Mouse (Mus musculus) skeletal muscle tissue, adult 2 months (tissue): ENCODE measurements around the gene Baz2b.

Experiments used
- DNase-seq: peaks from one replicate; pipeline ENCODE4 v3.0.0-alpha.2; 2012; ENCODE audit warnings: low read depth, low spot score

Gene Baz2b

DNA sequence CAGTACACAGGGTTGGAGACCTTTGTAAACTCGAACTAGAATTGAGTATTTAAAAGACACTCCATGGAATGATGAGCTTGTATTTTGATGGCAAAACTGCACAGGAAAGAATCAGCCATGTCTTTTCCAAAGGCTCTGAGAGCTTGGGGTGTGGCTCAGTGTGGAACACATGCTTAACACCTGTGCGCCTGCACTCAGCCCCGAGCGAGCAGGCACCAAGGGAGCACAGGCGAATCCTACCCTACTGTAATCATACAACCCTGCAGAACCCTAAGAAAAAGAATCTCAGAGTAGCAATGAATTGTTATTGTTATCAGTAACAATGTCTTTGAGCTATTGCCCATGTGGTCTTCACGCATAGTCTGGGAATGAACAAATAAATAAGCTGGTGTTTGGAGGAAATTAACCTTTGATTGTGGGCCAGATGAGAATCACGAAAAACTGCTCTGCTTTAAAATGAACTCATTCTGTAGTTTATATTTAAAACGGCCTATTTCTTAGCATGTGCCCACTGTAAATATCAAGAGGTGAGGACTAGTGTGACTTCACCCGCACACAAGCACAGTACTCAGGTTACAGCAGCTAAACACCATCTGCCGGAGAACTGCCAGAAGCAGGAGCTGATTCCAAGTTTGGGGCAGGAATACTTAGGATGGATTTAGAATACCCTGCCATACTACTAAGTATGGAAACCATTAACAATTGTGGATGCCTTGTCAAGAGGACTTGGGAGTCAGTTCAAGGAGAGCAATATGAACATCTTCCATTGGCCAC, 77.2 kb downstream of the Baz2b start:
- peak; percentile 40 for DNase-seq

DNA sequence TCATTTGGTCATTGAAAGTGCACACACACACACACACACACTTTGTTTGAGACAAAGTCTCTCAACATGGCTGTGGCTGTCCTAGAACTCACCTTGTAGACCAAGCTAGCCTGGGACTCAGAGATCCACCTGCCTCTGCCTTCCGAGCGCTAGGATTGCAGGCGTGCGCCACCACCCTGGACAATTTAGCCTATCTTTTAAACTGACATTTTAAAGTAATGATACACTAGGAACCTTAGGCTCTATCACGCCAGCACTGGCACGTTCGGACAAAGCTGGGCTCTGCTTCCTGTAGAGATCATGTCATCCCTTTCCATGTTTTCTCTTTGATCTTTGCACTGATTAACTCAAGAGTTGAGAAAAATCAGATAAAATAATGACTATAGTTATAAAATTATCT, 81.0 kb downstream of the Baz2b start:
- no peak for DNase-seq

DNA sequence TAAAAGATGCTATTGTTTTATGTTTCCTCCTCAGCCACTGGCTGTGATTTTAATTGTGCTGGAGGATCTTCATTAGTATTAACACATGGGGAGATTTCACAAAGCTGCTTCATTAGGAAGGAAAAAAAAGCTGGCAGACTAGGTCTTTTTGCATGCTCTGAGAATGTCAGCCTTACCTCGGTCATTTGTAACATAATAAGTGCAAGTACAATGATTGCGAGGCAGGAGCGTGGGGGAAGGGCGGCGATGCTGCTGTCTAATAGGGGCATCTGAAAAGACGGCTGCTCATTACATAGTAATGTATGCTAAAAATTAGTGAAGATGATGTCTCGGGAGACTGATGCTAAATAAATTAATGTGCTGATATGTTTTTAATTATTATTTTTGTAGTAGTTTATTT, 82.8 kb downstream of the Baz2b start:
- no peak for DNase-seq

DNA sequence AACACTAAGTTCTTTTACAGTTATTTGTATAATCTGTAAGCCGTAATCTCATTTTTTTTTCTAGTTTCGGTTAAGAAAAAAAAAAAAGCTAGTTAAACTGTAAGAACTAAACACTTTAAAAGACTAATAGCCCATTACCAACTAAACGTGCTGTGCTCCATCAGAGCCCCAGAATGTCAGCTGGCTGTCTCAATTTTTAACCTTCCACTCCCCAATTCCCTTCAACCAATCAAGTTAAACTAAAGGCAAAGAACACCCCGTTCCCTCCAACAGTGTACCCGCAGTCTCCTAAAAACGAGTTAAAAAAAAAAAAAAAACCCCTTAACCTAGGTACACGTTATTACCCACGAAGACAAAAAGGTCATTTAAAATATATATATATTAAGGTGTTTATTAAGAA, 83.3 kb downstream of the Baz2b start:
- no peak for DNase-seq

DNA sequence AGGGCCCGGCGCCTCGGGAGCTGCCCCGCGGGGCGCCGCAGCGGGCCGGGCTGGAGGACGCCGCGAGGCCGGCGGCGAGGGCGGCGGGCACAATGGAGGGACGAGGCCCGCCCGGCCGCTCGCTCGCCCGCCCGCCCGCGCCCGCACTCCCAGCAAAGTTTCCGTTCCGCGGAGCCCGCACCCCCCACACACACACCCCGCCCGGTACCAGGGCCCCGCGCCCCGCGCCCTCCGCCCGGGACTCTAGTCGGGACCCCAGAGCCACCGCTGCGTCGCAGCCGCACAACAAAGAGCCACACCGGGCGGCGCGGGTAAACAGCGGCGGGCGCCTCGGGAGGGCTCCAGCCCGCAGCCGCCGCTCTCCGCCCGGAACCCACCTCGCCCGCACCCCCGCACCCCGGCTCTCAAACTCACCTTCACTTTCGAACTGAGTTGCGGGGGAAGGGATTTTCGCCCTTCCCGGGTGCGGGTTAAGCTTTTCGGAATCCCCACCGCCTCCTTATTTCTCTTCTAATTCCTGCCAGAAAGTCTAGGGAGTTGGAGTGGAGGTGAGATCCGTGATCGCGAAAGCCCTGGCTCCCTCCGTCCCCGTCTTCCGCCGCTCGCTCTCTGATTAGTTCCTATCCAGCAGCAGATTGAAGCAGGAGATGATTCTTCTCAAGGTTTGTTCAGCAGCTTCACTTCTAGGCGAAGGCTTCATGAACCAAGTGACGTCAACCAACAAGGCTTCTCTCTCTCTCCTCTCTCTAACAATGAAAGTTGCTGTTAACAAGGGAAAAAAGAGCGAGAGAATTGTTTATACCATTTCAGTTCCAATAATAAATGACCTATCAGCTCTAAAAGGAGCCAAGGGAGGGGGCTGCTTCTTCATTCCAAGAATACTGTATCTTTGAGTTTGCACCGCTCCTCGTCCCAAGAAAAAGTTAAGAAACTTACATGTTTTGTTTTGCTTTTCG, 84.3 kb downstream of the Baz2b start:
- peak; percentile 62 for DNase-seq

DNA sequence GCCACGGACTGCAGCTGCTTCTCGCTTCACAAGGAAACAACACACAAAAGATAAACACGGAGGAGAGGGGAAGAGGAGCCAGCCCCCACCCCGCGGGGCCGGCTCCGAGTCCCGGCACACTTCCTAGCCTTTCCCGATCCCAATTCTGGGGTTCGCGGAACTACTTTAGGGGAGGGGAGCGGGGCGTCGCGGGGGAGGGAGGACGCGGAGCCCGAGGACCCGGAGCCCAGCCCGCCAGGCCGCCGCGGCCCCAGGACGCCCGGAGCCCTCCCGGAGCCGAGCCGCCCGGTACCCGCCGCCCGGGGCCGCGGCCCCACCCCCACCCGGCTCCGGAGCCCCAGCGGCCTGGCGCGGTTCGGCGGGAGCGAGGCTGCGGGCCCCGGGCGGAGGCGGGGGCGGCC, 85.0 kb downstream of the Baz2b start:
- DNase-seq, result no peak

DNA sequence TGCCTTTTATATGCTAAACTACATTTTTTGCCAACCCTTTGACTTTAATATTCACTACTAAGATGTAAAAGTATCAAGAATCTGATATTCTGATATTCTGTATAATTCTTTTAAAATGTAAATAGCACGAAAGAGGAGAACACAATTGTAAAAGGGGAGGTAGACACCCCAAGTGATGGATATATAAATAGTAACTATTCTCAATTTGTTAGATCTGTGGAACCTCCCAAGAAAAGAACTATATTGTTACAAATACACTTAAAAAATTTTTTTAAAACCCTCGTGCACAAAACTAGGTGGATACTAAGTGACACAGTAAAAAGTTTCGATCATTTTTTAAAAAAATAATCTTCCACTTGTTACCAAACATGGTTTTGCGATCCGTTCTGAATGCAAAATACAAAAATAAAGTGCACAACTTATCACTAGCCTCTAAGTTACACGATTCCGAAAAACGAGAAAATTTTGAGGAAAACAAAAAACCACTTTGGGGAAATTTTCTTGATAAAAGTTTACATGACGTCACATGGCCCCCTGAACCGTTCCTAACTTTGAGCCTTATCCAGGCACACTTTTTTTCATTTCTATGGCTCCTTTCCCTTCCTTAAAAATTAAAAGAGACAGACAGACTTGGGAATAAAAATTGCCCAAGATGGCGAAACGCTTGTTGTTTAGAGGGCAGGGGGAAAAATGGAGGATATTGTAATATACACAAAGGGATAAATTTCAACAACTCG, 85.6 kb downstream of the Baz2b start:
- no peak for DNase-seq

DNA sequence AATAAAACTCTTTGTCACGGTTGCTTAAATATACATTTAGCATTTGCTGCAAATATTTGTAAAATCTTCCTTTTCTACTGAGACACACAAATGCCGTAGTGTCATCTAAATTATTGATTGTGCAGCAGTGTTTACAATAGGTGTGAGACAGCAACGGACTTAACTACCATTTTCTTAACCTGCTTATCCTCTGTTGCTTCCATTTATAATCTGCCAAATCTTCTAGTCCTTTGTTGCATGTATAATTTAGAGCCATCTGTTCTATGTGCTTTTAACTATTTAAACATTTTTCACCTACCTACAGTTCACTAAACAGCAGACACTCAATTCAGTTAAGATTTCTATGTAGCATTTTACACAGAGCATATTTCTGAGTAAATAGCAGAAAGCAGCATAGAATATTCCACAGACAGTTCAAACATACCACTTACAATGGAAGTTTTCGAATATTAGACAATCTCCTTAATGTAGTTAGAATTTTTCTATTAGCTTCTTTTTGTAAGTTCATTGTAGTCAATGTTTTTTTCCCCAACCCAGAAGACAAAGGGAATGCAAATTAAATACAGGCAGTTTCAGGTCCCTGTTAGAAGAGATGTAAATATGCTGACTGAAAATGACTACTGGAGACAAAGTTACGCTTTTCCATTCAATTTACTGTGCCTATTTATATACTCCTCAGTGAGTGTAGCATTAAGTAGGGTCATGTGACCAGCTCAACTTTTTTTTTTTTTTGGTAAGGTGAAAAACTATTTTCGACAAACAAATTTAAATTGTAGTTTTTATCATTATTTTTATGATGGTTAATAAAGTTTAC, 86.4 kb downstream of the Baz2b start:
- no peak for DNase-seq

DNA sequence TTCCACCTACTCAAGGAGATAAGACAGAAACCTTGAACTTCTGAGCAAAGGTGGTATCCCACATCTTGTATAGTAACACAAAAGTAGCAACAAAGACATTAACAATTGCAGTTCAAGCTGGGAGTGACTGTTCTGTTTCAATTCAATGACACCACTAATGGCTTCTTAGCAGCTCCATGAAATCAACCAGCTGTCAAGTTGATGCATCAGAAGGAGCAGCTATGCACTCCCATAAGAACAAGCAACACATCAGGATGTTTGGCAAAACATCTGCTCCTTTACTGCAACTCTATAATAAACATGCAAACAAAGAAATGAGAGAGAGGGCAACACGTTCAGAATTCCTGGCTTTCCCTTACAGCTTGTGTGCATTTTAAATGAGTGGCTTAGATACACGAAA, 87.5 kb downstream of the Baz2b start:
- no peak for DNase-seq

DNA sequence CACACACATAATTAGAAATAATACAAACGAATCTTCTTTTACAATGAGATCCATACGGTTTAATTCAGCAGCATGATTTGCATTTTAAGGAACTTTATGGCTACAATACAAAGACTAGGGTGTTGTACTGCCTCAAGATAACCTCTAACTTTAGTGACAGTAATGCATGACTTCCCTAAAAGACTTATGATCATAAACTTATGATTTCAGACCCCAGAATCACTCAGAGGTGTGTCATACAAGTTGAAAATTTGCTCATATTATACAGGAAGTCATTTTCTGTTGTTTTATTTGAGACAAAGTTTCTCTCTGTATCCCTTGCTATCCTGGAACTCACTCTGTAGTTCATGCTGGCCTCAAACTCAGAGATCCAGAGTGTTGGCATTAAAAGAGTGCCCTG, 89.0 kb downstream of the Baz2b start:
- DNase-seq, result no peak

DNA sequence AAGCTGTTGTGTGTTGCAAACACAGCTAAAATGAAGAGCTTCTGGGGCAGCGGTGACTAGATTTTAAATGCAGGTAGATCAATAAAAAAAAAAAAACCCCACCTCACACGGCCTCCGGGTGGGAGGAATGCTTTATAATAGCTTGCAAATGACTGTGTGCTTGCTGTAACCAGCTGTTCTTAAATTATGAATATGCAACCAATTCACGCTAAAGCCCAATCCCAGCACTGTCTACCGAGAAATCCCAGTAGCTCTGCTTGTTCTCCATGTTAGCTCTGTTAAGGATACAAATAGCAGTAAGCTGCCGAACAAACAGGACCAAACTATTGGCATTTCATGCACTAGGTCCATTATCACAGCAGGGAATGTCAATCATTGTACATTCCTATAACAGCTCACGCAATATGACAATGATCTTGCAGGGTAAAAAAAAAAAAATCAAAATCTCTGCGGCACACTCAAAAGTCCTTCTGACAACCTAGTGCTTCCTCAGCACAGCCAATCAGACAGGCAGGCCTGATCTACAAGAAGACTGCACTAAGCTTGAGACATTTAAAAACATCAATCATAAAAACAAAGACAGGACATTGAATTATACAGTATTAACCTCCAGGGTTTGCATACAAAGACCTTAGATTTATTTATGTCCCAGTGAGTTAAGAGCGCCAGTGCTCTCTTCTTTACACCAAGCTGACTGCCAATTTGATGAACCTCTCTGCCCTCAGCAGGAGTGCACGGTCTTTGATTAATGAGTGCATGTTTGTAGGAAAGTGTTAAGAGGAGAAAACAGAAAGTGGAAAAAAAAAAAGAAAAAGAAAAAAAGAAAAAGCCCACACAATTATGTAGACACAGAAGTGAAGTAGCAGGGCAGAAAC, 90.7 kb downstream of the Baz2b start:
- no peak for DNase-seq

DNA sequence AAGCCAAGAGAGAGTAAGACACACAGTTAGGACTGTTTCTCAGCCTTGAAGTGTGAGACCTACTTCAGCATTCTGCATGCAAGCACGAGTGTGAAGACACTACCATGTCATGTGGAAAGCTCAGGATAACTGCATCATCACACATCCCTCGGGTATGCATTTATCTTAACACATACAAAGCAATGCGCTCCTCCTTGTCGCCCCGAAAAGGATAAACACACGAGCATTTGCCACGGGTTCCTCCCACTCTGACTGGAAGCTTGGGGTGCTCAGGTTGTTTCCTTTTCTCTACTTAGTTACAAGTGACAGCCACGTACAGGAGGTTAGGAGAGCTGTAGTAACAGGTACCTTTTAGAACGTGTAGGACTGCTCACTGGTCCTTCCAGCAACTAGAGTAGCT, 91.8 kb downstream of the Baz2b start:
- DNase-seq, result no peak

DNA sequence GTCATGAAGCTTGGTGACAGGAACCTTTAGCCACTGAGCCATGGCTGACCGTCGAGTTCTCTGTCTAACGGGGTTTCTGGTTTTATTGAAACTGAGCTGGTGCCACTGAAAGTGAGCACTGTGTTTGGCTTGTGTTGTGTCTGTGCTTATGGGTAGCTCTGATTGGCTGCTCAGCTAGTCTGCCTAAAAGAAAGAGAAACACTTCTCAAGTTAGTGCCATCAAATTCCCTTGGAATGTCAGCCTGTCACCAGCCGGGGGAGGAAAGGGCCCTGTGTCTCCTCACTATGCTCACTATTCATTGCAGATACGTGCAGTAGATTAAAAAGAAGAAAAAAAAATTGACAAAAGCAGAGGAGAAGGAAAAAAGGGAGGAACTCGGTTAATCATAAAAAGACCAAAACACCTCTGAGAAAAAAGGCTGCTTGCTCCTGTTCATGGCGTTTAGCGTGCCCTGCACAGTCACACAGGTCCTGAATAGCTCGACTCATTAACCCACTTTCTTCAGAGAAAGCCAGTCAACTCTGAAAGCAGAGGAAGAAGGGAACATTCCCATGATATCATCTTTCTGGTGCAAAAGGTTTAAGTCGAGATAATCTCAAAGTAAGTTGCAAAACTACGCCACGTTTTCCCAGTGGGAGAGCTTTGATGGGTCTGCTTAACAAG, 93.6 kb downstream of the Baz2b start:
- peak; percentile 34 for DNase-seq

DNA sequence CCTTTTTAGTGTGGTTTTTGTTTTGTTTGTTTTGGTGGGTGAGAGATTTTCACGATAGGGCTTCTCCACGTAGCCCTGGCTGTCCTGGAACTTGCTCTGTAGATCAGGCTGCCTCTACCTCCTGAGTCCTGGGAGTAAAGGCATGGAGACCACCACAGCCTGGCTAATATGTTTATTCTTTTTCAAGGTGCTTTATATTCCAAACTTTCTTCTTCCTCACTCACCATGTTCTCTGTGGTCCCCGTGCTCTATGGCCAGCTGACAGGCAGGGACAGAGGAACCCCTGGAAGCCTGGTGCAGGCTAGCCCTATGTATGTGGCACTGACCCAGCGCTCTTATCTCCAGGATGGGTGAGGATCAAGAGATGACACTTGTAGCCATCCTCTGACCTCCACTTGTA, 94.7 kb downstream of the Baz2b start:
- DNase-seq, result no peak

DNA sequence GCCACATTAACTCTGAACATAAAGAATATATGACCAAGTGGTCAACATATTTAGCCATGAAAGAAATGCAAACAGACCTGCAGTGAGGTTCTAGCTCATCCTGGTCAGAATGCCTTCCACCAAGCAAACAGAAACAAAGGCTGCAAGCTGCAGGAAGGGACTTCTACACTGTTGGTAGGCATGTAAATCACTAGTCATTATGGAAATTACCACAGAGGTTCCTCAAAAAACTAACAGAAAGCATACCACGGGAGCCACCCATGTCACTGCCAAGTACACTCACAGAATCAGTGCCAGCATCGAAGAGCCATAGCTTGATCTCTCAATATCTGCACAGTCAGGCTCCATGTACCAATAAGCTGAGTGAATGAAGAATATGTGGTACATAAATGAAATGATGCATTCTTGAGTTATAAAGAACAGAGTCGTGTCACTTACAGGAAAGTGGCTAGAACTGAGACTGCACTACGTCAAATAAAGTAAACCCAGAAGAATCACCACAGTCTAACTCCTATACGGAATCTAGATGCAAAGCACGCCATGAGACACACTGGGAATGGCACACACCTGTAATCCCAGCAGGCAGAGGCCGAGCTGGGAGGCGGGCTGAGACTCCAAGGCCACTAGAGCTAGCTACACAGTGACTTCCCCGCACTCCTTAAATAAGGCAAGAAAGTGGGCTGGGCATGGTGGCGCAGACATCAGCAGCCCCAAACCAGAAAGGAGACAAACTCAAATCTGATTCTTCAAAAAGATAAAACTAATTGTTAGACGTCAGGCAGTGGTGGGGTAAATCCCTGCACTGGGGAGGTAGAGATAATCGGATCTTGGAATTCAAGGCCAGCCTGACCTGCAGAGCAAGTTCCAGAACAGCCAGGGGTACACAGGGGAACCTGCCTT, 95.7 kb downstream of the Baz2b start:
- DNase-seq, result no peak

DNA sequence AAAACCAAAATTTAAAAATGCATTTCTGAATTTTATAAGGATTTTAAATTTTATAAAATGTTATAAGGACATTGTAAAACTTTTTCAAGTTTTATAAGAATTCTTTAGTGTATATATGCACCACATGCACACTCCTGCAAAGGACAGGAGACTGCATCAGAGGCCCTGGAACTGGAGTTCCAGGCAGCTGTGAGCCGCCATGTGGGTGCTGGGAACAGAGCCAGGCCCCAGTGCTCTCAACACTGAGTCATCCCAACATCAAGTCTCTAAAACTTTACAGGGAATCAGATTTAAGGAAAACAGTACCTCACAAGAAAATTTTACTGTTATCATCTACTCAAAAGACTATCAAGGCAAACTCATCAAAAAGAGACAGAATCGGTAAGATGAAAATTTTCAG, 97.5 kb downstream of the Baz2b start:
- no peak for DNase-seq

DNA sequence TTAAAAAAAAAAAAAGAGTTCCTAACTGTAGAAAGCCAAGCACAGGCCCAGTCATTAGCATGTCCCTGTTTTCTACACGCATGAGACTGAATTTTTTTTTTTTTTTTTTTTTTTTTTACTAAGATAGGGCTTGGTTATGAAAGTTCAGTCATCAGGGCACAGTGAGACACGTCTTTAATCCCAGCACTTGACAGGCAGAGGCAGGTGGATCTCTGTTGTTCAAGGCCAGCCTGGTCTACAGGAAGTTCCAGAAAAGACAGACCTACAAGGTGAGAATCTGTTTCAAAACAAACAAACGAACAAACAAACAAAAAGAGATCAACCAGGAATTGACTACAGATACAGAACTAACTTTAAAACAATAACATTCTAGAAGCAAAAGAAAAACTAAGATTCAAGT, 100.6 kb downstream of the Baz2b start:
- no peak for DNase-seq

DNA sequence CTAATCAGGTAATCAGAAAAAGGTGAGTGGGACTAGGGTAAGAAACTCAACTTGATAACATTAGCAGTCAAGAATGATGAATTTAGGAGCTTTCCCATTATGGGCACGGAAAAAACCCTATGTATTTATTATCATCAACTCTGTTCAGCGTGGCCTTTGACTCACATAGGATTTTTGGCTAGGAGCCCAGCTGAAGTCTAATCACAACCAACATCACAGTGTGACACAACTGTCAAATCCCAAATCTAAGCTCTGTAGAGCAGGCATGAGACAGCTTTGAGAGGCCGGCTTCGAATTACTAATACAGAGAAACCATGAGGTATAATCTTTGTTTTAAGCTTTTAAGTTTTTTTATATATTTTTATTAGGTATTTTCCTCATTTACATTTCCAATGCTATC, 113.0 kb downstream of the Baz2b start:
- no peak for DNase-seq

DNA sequence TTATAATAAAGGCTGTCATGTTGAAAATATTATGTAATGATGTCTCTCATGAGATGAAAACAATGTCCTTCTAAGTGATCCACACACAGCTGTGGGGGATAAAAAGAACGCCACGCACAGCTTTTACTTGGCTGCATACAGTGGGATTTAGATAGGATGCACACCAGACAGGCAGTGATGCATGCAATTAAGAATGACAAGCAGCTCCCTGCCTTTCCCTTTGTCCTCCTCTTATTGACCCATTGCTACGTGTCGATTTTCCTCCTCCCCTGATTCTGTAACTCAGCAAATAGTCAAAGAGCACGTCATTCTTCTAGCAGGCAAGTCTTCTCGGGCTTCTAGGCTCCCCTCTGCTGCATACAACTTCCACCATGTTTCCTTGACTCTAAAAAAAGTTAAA, 119.4 kb downstream of the Baz2b start:
- no peak for DNase-seq
